Mouse (Mus musculus) testis, postnatal 14 days (tissue): ENCODE measurements around the gene Tspan1.

ENCODE experiments used
- DNase-seq: peaks from one replicate; pipeline ENCODE4 v3.0.0; 2021; ENCODE audit warnings: low spot score

Tspan1 gene

DNA sequence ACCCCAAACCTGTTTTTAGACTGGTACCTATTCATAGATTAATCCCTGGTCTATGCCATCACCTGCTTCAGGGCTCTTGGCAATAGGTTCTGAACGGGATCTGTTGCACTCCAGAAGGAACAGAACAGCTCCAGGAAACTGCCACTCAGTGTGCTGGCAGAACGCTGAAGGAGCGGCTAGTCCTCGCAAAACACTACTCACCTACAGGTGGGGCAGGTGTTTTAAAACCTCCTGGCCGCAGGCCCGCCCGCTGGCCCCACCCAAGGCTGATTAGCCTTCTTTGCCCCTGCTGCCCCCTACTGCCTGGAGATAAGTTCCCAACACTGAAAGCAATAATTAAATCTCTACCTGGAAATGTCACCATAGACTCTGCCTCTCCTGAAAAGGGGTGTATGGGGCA lies at the start of gene Tspan1:
Gene Tspan1, minus strand, starts transcription at position 198 of the 400 bp plus-strand sequence.
- DNase-seq = no peak

DNA sequence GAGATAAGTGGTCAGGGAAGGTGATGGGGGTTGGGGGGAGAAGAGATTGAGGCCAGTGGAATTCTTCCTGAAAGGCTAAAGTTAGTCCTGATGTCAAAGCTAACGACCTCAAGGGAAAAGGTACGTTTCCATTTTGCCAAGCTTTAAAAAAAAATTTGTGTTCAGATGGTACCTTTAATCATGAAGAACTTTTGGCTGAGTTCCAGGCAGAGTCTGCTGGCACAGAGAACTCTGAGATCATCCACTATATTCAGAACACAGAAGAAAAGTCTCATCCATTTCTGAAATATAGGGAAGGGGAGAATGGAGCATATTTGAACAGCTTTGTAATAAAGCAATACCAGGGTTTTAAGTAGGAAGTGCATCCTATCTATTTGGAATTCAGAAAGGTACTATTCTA lies 49.6 kb upstream of the Tspan1 start:
- DNase-seq = no peak

DNA sequence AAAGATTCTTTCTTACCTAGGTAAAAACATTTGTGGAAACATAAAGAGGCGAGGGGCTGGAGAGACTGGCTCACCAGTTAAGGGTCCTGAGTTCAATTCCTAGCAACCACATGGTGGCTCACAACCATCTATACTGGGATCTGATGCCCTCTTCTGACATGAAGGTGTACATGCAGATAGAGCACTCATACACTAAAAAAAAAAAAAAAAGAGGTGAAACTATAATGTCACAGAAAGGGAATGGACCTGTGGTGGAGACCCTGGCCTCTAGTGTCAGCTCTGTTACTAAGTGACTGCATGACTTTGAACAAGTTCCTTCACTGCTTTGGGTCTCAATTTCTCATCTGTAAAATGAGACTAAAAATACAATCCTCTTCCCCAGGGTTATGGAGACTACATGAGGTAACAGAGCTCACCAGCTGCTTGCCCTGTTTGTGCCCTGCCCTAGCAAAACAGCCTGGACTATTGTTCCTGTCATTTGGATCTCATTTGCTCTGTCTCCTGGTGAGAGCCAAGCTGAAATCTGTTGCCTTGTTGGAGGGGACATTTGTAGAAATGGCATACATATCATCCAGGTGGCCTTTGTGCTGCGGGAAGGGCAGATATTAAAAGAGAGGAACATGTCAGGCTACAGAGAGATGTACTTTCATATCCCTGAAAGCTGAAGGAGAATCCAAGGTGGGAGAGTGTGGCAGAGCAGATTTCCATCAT lies 48.6 kb upstream of the Tspan1 start:
- DNase-seq = no peak

DNA sequence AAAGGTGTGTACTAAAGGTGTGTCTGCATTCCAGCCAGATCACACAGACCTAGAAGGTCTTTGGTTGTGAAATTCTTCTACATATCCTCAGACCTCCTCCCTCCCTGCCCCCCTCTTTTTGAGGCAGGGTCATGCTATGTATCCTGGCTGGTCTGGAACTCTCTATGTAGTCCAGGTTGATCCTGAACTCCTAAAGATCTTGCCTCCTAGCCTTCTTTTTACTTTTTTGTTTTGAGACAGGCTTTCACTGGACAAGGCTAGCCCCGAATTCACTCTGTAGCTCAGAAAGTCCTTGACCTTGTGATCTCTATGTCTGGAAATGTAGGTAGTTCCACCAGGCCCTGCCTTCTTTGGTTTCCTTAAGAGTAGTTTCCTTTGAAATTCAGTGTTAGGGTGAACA lies 41.5 kb upstream of the Tspan1 start:
- DNase-seq = no peak

DNA sequence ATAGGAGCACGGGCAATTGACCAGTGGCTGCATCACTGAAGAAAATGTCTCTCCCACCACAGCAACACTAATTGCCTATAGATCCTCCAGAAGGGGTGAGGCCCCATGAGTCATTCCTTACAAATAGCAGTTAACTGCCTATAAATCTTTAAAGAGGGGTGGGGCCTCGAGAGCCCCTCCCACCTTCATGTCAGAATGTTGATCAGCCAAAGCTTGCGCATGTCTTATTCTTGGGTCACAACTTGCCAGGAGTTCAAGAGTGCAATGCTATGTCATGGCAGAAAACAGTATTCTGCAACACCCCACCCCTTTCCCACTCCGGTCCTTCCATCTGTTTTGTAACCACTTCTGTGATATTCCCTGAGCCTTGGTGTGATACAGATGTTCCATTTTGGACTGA lies 39.1 kb upstream of the Tspan1 start:
- DNase-seq = no peak

DNA sequence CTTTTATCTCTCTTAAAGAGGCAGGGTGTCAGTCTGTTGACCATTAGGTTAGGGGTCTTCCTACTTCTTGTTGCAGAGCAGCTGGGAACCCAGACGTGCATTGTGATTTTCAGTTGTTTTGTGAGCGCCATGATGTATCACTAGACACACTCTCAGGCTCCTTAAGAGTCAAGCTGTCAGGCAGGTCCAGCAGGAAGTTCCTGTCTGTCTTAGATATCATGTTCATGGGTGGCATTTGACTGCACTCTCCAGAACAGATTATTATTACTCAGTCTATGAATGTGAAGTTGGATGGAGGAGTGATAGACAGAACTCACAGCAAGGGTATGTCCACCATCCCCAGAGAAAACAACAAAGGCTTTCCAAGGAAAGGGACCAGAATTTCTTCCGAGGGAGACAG lies 37.0 kb upstream of the Tspan1 start:
- DNase-seq = no peak

DNA sequence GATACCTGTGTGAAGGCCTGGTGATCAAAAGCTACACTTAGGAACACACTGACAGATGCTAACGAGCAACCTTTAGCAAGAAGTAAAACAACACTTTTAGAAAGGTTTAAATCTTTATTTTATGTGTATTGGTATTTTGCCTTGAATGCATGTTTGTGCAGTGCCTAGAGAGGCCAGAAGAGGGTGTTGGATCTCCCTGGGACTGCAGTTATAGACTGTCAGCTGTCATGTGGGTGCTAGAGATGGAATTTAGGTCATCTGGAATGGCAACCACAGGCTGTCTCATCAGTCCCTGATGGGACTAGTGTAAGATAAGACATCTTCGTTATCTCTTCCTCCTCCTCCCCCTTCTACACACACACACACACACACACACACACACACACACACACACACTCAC lies 31.0 kb upstream of the Tspan1 start:
- DNase-seq = no peak

DNA sequence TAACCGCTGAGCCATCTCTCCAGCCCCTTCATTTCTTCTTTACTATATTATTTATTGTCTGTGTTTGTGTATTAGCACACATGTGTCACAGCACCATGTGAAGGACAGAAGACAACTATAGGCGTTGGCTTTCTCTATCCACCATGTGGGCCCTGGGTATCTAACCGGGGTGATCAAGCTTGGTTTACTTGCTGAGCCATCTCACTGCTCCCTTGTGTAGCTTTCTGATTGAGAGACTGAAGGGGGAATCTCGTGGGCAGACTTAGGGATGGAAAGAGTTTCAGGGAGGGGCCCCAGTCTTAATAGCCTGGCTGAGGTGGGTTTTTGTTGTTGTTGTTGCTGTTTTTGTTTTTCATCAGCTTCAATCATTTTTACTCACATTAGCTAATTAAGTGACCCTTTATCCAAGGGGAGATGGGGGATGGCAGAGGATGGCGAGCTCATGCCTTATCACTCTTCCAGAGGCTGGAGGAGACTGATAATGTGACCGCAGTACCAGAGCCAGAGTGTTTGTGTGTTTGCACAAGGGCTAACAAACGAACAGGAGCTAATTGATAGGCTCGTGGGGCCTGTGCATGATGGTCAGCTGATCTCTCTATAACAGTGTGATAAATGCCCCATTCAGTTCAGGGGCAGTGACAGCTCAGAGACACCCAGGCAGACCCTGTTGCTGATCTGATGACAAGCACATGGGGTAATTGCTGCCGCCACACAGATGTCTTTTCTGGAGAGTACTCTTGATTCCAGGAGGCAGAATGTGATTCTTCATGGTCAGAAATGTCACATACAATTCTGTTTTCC lies 26.4 kb upstream of the Tspan1 start:
- no peak for DNase-seq

DNA sequence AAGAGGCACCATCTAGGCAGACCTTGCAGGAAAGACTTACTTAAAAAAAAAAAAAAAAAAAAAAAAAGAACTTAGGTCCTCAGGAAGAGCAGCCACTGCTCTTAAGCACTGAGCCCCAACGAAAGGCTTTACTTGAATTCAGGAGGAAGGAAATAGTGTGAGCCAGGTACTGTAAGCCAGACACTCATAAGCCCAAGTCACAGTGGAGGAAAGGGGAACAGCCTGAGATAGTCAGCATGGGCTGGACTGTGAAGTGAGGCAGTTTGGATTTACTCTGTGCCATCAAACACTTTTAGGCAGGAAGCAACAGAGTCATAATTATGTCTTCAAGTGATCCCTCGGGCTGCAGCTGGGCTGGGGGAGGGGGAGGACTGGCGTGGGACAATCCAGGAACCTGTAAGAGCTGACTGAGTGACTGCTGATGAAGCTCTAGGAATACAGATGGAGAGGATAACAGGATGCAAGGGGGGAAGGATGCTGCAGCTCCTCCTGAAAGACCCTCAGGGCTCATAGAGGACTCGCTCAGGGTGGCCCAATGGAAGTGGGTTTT lies 25.0 kb upstream of the Tspan1 start:
- no peak for DNase-seq

DNA sequence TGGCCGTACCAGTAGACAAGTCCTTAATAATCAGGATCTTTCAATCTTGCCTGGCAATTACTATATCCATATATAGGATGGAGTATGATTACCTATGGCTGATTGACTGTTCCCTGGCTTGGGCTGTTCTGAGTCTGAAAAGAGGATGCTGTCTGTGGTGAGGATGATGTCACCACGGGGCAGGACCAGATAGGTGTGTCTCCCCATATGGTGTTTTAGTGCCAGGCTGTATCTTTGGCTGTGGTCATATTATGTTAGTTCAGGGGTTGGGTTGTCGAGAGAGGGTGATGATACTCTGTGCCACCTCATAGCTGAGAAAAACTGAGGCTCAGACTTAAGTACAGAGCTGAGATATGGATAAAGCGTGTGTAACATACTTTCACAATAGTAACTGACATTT lies 17.7 kb upstream of the Tspan1 start:
- no peak for DNase-seq

DNA sequence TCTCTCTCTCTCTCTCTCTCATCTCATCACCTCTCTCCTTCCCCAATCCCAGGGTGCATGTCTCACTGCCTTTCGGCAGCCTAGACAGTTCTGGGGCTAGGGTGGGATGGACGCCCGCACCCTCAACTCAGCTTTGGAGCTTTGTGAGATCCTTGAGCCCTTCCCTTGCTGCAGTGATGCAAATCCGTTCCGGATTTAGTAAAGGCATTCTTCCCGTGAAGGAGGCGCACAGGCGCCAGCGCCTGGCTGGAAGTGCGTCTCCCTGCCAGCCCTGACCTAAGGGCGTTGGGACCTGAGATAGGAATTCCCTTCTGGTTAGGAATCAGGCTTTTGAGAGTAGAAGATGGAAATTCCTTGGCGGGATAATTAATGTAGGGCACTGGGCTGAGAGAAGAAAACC lies 15.3 kb upstream of the Tspan1 start:
- DNase-seq = no peak

DNA sequence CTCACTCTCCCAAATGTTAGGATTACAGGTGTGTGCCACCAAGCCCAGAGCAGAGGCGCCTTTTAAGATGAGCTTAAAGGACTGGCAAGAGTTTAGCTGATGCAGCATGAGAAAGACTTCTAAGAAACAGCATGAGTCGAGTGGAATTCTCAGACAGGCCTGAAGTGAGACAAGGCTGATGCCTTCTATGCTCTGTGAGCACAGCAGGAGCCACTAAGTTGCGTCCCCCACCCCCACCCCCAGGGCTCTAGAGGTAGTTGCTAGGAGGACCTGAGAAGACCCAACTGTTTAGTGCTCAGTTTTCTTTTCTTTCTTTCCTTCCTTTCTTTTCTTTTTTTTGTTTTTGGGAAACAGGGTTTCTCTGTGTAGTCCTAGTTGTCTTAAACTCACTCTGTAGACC lies 14.7 kb upstream of the Tspan1 start:
- no peak for DNase-seq

DNA sequence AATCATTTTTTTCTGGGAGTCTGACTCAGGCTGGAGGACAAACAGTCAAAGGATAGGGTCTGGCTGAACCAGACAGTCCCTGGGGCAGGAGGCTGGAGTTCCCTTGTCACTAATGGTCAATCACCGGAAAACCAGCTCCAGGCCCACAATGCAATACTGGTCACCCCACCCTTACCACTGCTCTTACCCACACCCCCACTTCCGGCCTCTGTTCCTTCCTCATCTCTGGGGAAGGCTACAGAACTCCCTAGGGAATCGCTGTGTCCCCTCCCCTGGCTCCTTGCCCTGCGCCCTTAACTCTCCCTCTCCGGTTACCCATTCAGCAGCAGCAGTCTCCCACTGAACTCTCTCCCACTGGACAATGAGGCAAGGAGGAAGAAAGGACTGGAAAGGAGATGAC lies 9.7 kb upstream of the Tspan1 start:
- no peak for DNase-seq

DNA sequence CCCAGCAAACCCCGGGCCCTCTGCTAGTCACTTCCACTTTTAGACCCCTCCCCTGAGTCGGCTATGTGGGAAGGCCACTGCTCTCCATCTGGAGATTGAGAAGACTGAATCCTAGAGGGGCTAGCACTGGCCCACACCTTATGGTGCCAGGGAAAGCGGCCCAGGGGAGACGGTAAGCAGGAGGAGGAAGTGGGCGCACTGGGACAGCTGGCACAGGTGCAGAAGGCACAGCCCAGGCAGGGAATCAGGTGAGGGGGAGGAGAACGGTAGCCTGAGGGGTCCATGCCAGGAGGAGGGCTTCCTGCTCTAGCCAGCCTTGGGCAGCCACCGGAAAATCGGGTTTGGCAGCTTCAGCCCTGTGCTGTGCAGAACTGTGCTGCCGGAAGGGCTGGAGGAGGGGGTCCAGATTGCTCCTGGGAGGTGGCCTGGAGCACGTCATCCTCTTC lies 9.2 kb upstream of the Tspan1 start:
- DNase-seq = peak; percentile 70

DNA sequence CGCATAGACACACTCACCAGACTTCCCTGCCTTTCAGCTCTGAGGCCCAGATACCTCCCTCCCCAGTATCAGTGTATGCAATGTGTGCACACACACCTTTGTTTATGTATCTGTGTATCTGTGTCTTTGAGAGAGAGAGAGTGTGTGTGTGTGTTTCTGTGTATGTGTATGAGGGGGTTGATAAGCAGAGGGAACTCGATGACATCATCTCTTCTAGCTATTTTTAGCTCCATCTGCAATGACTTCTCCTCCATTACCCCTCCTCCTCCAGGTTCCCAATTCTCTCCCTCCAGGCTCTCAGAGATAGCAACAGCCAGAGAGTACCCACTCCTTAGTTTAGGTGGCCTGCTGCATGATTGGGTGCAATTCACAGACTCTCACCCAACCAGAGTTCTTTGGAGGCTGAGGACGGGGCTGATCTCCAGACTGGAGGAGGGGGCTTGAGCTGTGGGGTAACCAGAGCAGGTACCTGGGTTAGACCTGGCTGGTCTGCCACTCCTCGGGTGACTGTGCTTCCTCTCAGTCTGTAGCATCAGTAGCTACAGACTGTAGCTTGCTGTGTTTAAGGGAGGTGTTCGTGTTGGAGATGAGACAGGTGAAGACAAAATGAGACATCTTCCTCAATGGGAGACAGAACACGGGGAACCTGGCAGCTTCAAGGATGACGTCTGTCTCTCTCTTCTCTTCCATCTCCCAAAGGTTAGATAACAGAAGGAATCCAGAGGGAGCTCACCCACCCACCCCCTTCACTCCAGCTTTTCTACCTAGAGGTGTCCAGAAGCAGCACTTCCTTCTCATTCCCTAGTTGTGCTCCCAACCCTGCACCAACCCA lies 8.5 kb upstream of the Tspan1 start:
- DNase-seq = no peak

DNA sequence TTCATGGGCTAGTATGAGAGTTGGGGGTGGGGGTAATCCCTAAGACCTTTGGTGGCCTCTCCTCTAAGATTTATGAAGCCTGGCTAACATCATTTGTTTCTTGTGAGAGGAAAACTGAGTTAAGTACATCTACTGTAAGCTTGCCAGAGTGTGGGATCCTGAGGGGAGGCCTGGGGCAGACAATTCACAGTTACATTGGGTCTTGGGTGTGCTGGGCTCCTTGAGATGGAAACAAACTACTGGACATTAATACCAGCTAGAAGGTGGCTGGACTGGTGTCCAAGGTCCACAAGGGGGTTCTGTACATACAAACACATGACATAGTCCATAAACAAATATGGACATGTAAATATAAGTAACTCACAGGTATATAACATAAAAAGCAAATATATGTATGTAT lies 7.7 kb upstream of the Tspan1 start:
- no peak for DNase-seq

DNA sequence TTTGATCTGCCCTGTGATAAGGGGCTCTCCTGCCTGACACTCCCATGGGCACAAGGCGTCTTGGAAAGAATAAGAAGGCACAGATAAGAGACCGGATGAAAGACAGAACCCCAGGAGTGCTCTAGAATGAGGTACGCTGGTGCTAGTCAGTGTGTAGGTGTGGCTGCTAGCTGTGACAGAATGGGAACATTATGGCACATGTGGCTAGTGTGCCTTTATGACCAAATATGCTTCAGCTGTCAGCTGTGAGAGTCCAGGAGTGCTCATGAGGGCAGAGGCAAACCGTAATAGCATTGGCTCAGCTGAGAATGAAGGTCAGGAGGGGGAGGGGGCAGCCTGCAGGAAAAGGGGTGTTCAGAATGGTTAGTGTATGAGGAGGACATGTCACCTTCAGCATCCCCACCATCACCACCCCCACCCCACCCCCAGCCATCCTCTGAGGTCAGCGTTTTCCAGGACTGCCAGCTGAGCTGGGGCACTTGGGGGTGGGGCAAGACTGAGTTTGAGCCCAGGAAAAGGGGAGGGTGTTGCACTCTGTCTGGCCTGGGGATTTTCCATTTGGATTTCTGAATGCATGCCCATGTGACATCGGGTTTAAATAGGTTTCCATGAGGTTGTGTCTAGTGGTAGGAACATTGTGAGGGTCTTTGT lies 7.2 kb upstream of the Tspan1 start:
- no peak for DNase-seq

DNA sequence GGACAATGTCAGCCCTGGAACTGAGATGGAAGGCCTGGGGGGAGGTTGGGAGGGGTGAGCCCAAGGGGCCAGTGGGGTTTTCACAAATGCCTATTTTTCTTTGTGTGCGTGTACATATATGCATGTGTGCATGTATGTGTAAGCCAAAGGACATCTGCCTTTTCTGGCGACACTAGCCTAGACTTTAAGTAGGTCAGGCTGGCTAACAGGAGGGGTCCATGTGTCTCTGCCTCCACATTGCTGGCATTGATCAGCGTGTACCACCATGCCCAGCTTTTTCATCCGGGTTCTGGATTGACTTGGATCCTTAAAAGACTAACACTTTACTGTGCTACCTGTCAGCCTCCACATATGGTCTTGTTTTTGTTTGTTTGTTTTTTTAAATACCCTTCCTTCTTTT lies 6.4 kb upstream of the Tspan1 start:
- DNase-seq = no peak

DNA sequence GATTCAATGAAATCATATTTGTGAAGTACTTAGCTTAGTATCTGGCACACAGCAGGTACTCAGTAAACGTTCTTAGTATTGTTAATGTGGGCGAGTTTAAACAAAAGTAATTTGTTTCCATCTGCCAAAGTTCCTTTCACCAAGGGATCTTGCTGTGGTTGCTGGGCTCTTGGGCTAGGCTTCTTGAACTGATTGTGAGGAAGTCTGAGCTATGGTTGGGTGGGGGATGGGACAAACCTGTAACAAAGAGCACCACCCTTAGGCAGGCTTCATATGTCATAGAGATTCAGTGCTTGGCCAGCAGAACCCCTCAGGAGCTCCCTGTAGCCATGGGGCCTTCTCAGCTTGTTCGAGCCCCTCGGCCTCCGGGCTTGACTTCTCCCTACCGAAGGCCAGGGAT lies 5.7 kb upstream of the Tspan1 start, which contains the start of the genes 1700042G07Rik and Gm49337:
Gene 1700042G07Rik, plus strand, starts transcription at position 301 of the 400 bp plus-strand sequence.
Gene Gm49337, plus strand, starts transcription at position 313 of the 400 bp plus-strand sequence.
- no peak for DNase-seq

DNA sequence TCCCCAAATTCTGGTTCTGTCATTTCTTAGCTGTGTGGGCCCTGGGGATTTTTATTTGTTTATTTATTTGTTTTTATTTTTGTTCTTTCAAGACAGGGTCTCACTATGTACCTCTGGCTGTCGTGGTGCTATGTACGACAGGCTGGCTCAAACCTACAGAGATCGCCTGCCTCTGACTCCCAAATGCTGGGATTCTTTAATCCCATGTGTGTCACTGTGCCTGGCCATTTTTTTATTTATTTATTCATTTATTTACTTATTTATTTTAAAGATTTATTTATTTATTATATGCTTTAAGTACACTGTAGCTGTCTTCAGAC lies 1.9 kb upstream of the Tspan1 start:
- DNase-seq = no peak

DNA sequence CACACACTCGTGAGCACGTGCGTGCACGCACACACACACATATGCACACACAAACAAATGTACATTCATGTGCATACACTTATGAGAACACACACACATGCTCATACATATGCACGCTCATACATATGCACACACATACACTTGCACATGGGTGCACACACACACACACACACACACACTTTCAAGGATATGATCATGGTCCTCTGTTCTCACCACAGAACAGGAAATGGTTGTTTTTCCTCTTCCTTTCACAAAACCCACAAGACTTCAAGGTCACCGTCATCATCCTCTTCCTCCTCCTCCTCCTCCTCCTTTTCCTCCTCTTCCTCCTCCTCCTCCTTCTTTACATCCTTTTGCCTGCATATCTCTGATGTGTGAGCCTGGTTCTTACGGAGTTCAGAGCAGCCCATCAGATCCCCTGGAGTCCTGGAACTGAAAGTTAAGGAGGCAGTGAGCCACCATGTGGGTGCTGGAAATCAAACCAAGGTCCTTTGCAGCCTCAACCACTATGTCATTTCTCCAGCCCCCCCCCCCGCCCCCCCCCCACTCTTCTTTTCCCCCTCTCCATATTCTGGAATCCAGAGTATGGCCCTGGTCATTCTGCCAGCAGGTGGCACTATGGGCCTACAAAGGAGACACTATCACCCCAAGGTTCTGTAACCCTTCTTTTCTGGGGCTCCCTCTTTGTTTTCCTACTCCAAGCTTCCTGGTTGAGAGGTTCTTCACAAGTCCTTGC lies 1.4 kb upstream of the Tspan1 start:
- no peak for DNase-seq
